Mouse (Mus musculus): ENCODE data around the gene Prss56.

- TF ChIP-seq CTCF (IDR thresholded peaks at IDR 0.05; ENCODE audit: low read depth) (no peak), EP300 (IDR thresholded peaks at IDR 0.05; ENCODE audit: low read depth) (no peak)
Measured at GRCm38 (mm10) chr1:87164164-87164795, 18.8 kb upstream of the Prss56 start.
